Mouse (Mus musculus) liver, adult 2 months (tissue): ENCODE data around the gene Runx1.

Source experiments
- CTCF ChIP-seq: fragments of 200-500 bp; IDR thresholded peaks from 2 replicates; pipeline ENCODE4 v1.5.1; 2011; ENCODE audit warnings: low read depth, low read length, control low read depth
- POLR2A ChIP-seq: fragments of 200-500 bp; IDR thresholded peaks from 2 replicates; pipeline ENCODE4 v1.6.1; 2011; ENCODE audit warnings: low read length, control low read depth; ENCODE audit not compliant: insufficient read depth; ENCODE audit errors: extremely low read depth

DNA sequence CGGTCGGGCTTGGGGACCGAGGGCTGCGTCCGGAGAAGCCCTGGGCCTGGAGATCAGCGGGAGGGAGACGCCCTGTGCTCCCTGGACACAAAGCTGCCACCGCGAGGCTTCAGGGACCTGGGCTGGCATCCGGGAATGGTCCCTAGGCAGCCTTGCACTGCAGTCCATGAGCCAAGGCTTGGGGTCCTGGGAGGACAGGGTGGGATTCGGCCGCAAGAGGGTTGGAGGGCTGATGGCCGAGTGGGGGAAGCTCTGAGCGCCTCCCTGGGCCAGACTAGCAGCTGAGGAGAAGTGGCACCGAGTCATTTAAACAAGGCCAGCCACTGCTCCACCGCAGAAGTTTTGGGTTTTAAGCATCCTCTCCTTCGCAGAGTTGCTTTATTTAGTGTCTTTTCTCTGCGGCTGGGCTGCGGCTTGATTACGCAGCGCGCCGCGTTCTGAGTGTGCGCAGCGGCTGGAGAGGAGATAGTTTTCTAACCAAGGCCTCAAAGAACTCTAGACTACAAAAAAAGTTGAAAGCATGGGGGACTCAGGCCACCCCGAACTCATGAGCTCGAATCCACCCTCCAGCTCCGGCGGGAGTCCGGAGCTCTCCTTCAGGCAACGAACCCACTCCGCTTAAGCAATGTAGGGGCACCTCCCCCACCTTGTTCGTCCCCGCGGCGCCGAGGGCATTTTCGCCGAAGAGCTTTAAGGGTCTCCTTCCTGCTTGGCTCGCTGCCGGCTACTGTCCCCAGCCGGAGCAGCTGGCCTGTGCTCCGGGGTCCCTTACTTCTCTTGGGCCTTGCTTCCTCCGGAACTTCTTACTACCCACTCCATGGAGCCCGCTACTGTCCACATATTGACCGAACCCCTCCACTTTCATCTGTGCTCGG is 128.0 kb downstream of the Runx1 start:
- TF ChIP-seq CTCF (no peak), POLR2A (no peak)
